Mouse (Mus musculus) bone marrow macrophage, adult 2 months (primary cell): ENCODE measurements around the gene B830017H08Rik. TPM values are rescaled to one million over a fixed set of nuclear protein-coding genes. Genes with fewer than 3 reads are reported as not detected.
A peak's percentile ranks its signal among the peaks of the same experiment; 100 is the strongest.

Experiments used
- H3K27ac ChIP-seq: 2 replicates; pipeline ENCODE4 v1.5.1; 2012; ENCODE audit warnings: low read depth, low read length; ENCODE audit not compliant: insufficient read depth
- H3K4me1 ChIP-seq: 2 replicates; pipeline ENCODE4 v1.6.1; 2012; ENCODE audit warnings: low read length; ENCODE audit not compliant: control insufficient read depth, insufficient read depth
- H3K4me3 ChIP-seq: 2 replicates; pipeline ENCODE4 v1.5.1; 2012; ENCODE audit warnings: mild to moderate bottlenecking, low read length, moderate library complexity; ENCODE audit not compliant: insufficient read depth
- CTCF ChIP-seq: IDR thresholded peaks from 2 replicates; pipeline ENCODE4 v1.5.1; 2012; ENCODE audit warnings: low read depth, mild to moderate bottlenecking, low read length, moderate library complexity
- POLR2A ChIP-seq: IDR thresholded peaks from 2 replicates; pipeline ENCODE4 v1.6.1; 2012; ENCODE audit warnings: mild to moderate bottlenecking, low read depth, low read length, borderline replicate concordance
- polyA plus RNA-seq: library from polyadenylated mRNA; stranded (reverse); fragments of >200 nt; gene quantifications from 2 replicates; pipeline ENCODE4 v1.2.4, GENCODE M21; 2012; ENCODE audit not compliant: missing spikeins, insufficient read depth, insufficient read length

B830017H08Rik gene
- polyA plus RNA-seq, 1 experiment, result not detected

DNA sequence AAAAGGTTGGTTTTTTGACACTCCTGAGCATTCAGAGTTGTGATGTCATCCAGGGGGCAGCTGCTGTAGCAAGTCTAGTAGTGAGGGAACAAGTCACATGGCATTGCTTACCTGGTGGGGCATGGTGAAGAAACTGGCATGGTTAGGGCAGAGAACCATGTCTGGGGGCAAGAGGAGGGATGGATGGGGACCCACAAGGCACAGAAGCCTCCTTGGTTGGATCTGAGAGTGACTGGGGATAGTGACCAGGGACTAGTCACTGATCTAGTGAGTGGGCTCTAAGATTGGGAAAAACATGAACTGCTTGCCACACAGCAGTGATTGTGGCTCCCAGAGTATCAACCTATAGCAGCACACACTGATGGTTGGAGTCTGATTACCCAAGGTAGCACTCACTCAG lies 33.3 kb upstream of the B830017H08Rik start:
- Histone ChIP-seq H3K4me1 (peaks cover 6% of the 10 kb centered on the region; the same call in 1 of the 2 replicates), H3K4me3 (no peak overlapping the region), H3K27ac (no peak overlapping the region)
- TF ChIP-seq CTCF (no peak), POLR2A (no peak)

DNA sequence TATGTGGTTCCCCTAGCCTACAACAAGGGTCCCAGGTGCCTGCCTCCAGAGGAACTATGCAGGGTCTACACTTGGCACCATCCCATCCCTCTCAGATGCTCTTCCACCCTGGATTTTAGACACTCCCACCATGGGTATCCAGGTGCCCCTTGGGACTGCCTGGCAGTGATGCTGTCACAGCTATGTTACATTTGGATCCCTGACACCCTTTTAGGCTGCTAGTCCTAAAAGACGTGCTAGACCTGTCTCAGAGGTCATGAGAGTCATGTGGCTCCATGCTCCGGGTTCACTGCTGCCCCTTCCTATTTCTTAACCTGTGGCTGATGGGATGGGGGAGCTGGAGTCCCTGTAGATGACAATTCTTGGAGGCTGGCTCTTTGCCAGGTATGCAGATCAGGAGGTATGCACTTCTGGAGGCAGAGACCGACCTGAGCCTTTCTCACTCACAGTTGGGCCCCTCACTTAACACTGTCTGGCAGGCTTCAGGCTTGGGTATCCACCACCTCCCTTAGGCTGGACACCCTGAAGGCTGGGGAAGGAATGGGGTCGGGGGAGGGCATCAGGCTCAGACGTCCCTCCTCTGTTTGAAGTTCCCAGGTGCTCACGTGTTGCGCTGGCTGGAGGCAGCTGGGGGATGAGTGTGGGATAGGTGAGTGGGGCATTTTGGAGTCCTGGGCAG lies 31.0 kb upstream of the B830017H08Rik start:
- Histone ChIP-seq H3K4me1 (peaks cover 7% of the 10 kb centered on the region), H3K27ac (no peak overlapping the region), H3K4me3 (no peak overlapping the region)
- TF ChIP-seq CTCF (no peak), POLR2A (no peak)

DNA sequence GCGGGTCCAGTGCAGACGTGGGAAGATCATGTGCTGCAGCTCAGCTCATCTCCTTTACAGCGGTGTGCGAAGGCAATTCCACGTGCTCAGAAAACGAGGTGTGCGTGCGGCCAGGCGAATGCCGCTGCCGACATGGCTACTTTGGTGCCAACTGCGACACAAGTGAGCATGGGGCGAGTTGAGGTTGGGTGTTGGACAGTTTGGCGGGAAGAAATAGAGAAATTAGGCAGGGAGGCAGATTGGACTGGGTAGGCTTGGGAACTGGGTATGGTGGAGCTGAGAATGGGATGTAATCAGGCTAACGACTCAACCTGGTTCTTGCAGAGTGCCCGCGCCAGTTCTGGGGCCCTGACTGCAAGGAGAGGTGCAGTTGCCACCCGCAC lies 30.5 kb upstream of the B830017H08Rik start:
- no peak for TF ChIP-seq CTCF
- TF ChIP-seq POLR2A, result no peak
- Histone ChIP-seq H3K4me3 (peak overlapping the region; percentile 51), H3K27ac (no peak overlapping the region), H3K4me1 (peaks cover 7% of the 10 kb centered on the region)

DNA sequence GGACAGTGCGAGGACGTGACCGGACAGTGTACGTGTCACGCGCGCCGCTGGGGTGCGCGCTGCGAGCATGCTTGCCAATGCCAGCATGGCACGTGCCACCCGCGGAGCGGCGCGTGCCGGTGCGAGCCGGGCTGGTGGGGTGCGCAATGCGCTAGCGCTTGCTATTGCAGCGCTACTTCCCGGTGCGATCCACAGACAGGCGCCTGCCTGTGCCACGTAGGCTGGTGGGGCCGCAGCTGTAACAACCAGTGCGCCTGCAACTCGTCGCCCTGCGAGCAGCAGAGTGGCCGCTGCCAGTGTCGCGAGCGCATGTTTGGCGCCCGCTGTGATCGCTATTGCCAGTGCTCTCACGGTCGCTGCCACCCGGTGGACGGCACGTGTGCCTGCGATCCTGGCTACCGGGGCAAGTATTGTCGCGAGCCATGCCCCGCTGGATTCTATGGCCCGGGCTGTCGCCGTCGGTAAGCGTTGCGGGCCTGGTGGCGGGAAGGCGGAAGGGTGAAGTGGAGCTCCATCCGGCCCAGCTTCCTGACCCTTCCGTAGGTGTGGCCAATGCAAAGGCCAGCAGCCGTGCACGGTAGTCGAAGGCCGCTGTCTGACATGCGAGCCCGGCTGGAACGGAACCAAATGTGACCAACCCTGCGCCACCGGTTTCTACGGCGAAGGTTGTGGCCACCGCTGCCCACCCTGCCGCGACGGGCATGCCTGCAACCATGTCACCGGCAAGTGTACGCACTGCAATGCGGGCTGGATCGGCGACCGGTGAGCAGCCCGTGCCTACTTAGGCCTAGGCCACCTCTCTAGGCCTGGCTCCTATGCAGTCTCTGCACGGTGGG lies 29.9 kb upstream of the B830017H08Rik start:
- TF ChIP-seq POLR2A (no peak), CTCF (no peak)
- H3K27ac ChIP-seq, result no peak overlapping the region
- peak overlapping the region; percentile 51 for H3K4me3 ChIP-seq
- H3K4me1 ChIP-seq, result peaks cover 7% of the 10 kb centered on the region

DNA sequence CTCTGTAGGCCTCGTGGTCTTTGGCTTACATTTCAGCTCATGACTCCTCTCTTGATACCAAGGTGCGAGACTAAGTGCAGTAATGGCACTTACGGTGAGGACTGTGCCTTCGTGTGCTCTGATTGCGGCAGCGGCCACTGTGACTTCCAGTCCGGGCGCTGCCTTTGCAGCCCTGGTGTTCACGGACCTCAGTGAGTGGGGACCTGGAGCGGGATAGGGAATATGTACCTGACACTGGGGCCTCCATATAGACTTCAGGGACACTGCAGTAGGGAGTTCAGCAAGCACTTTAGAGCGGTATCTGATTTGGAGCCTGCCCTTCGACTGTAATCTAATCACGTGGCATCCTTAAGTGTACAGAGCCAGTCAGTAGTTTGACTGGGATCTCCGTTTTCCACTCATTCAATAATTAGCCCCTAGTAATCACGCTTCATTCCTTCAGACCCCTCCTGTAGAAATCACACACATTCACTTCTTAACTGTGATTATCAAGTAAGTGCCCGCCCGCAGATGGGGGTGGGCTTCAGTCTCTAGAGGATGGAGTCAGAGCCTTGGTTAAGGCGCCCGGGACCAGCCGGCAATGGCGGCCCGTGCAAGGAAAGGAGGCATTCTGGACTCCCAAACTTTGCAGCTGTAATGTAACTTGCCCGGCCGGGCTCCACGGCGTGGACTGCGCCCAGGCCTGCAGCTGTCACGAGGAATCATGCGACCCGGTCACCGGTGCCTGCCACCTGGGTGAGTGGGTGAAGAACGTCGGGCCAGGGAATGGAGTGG lies 29.1 kb upstream of the B830017H08Rik start:
- TF ChIP-seq CTCF (no peak), POLR2A (no peak)
- Histone ChIP-seq H3K27ac (no peak overlapping the region), H3K4me3 (peak overlapping the region; percentile 55), H3K4me1 (peaks cover 7% of the 10 kb centered on the region)

DNA sequence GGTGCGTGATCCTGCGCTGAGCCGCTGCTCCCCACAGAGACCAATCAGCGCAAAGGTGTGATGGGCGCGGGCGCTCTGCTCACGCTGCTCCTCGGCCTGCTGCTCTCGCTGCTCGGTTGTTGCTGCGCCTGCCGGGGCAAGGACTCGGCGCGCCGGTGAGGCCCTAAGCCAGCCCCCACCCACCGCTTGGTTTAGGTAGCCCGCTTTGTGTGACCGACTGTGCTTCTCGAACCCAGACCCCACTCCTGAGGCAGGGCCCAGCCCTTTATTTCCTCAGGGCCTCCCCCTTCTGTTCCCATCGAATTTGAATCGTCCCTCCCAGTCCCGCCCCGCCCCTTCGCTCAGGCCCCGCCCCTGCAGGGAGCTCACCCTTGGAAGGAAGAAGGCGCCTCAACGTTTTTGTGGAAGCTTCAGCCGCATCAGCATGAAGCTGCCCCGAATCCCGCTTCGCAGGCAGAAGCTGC lies 28.4 kb upstream of the B830017H08Rik start:
- TF ChIP-seq POLR2A, result no peak
- TF ChIP-seq CTCF, result no peak
- Histone ChIP-seq H3K27ac (no peak overlapping the region), H3K4me3 (peak overlapping the region; percentile 55), H3K4me1 (peaks cover 7% of the 10 kb centered on the region)

DNA sequence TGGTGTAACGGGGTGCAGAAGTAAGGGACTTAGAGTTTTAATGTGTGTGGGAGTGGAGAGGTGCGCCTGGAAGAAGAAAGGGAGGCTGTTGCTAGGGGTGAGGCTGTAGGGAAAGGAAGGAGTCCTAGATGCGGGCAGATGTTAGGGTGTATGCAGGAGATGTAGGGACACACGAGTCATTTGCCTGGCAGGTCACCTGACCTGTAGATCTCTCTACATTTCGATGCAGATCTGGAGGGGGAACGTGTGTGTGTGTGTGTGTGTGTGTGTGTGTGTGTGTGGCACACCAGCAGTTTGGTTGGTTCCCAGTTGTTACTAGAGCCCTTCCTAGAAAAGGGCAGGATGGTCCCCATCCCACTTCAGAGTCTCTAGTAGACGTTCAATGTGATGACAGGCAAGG lies 27.9 kb upstream of the B830017H08Rik start:
- TF ChIP-seq CTCF, result no peak
- no peak for TF ChIP-seq POLR2A
- no peak overlapping the region for H3K27ac ChIP-seq
- H3K4me1 ChIP-seq, result peaks cover 7% of the 10 kb centered on the region
- 0 out of 2 replicates have a peak overlapping the region, but pooled peaks have one; percentile 9 for H3K4me3 ChIP-seq

DNA sequence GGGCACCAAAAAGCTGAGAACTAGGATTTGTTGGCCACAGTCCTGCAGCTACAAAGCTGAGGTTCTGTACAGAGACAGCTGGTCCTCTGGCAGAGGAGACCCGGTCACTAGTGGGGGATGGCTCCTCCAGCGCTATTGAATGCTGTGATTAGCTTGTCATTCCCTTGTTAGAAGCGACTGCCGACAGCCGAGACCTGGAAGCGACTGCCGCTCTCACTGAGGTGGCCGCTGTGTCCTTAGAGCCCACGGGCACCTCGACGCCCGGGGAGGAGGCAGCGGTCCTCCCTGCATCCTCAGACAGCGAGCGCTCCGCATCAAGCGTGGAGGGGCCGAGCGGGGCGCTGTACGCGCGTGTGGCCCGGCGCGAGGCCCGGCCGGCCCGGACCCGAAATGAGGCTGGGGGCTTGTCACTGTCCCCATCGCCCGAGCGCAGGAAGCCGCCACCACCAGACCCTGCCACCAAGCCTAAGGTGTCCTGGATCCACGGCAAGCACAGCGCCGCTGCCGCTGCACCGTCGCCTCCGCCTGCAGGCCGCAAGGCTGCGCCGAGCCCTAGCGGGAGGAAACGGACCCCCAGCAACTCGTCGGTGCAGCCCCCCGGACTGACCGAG lies 26.2 kb upstream of the B830017H08Rik start:
- Histone ChIP-seq H3K27ac (no peak overlapping the region), H3K4me3 (peak overlapping the region; percentile 57), H3K4me1 (peaks cover 7% of the 10 kb centered on the region)
- TF ChIP-seq CTCF, result no peak
